Mouse (Mus musculus) stomach, postnatal 0 days (tissue): ENCODE measurements around the gene Bnc2. TPM values are rescaled to one million over a fixed set of nuclear protein-coding genes. Genes with fewer than 3 reads are reported as not detected.

Experiments
- ATAC-seq: fragments of 200-750 bp; cut with Nextera tagmentation; 2 replicates; pipeline ENCODE4 v1.8.0; 2017; ENCODE audit not compliant: low FRiP score, low TSS enrichment
- DNase-seq: peaks from one replicate; pipeline ENCODE4 v3.0.0-alpha.2; 2016; ENCODE audit warnings: low spot score
- H3K27ac ChIP-seq: fragments of 300-500 bp; sonication (generic); replicated peaks from 2 replicates; pipeline ENCODE4 v1.5.1; 2014; ENCODE audit warnings: mild to moderate bottlenecking, control low read depth
- H3K27me3 ChIP-seq: fragments of 300-500 bp; sonication (generic); 2 replicates; pipeline ENCODE4 v1.6.1; 2014; ENCODE audit warnings: low read length; ENCODE audit not compliant: control insufficient read depth, insufficient read depth
- H3K36me3 ChIP-seq: fragments of 300-500 bp; sonication (generic); 2 replicates; pipeline ENCODE4 v1.6.1; 2014; ENCODE audit warnings: low read length, mixed read lengths; ENCODE audit not compliant: control insufficient read depth, insufficient read depth
- H3K4me1 ChIP-seq: fragments of 300-500 bp; sonication (generic); replicated peaks from 2 replicates; pipeline ENCODE4 v1.6.1; 2014; ENCODE audit warnings: antibody characterized with exemption; ENCODE audit not compliant: control insufficient read depth, insufficient read depth
- H3K4me2 ChIP-seq: fragments of 300-500 bp; sonication (generic); replicated peaks from 2 replicates; pipeline ENCODE4 v1.6.1; 2014; ENCODE audit warnings: low read depth, mild to moderate bottlenecking, control low read depth, moderate library complexity
- H3K4me3 ChIP-seq: fragments of 300-500 bp; sonication (generic); 2 replicates; pipeline ENCODE4 v1.5.1; 2014; ENCODE audit warnings: low read depth, low read length, control low read depth
- H3K9ac ChIP-seq: fragments of 300-500 bp; sonication (generic); 2 replicates; pipeline ENCODE4 v1.6.1; 2014; ENCODE audit warnings: mild to moderate bottlenecking, low read length, control low read depth, mixed read lengths
- H3K9me3 ChIP-seq: fragments of 300-500 bp; sonication (generic); 2 replicates; pipeline ENCODE4 v1.6.1; 2016; ENCODE audit warnings: low read length; ENCODE audit not compliant: control insufficient read depth
- CTCF ChIP-seq: IDR thresholded peaks from 2 replicates; pipeline ENCODE4 v1.5.1; 2016; ENCODE audit warnings: antibody characterized with exemption, low read depth, mild to moderate bottlenecking, moderate library complexity
- EP300 ChIP-seq: optimal IDR thresholded peaks from 2 replicates; pipeline ENCODE3; 2016; ENCODE audit warnings: antibody characterized with exemption
- WGBS: fragments of 180-500 bp; shearing (Covaris S2); extraction: QIAGEN DNeasy Blood & Tissue Kit; methylation state at CpG from one replicate; pipeline ENCODE4 v1.1.7; 2014; 5-methylcytosine and 5-hydroxymethylcytosine counted together
- polyA plus RNA-seq: library from polyadenylated mRNA; unstranded; fragments of >200 nt; fragmentation: Nextera tagmentation; extraction: Ambion mirVana; gene quantifications from 2 replicates; pipeline ENCODE4 v1.2.1, GENCODE M21; 2015

Bnc2 gene
- polyA plus RNA-seq, 1 experiment from 2014 or later: 5.8 TPM

- WGBS: 62% methylated on average over 10 of the region's 10 CpGs
These were observed 445.7 kb downstream of the Bnc2 start for GRCm38 (mm10) chr4:84229189-84229960.

DNA sequence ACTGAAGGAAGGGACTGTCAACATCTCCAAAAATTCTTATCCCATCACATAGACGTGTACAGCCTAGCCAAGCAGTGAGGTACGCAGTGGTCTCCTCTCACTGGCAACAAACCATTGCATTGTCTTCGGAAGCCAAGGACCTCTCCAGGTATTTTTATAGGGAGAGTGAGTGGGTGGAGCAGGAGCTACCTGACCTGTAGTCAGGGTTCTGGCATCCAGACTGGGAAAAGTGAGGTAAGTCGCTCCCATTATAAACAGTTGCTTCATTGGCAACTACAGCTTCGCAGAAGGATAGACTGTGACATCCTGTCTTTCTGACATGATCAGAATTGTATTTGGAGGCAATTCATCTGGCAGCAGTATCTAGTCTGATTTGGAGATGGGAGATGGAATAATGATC, 446.5 kb downstream of the Bnc2 start:
- Histone ChIP-seq H3K4me3 (no peak overlapping the region), H3K27ac (no peak overlapping the region), H3K36me3 (no peaks in the 10 kb centered on the region), H3K9me3 (no peaks in the 10 kb centered on the region), H3K4me1 (no peaks in the 10 kb centered on the region), H3K27me3 (no peaks in the 10 kb centered on the region), H3K4me2 (no peak overlapping the region), H3K9ac (no peak overlapping the region)
- ATAC-seq (no peak), DNase-seq (no peak)
- TF ChIP-seq CTCF (no peak), EP300 (no peak)
- 84% methylated on average over 5 of the region's 5 CpGs for WGBS

More at GRCm38 (mm10) chr4:84229189-84229960, 445.7 kb downstream of the Bnc2 start:
- H3K4me3 ChIP-seq: no peak overlapping the region
- no peak overlapping the region for H3K9ac ChIP-seq
- ATAC-seq (no peak), DNase-seq (no peak)
- H3K4me1 ChIP-seq: no peaks in the 10 kb centered on the region
- H3K4me2 ChIP-seq: no peak overlapping the region
- H3K9me3 ChIP-seq: no peaks in the 10 kb centered on the region
- no peaks in the 10 kb centered on the region for H3K27me3 ChIP-seq
- no peaks in the 10 kb centered on the region for H3K36me3 ChIP-seq
- TF ChIP-seq CTCF: no peak
- TF ChIP-seq EP300: no peak
- H3K27ac ChIP-seq: no peak overlapping the region

Other genes with a start within 250 kb of the Bnc2 start
- 5.2 and 5.6 TPM in 2 replicates for gene Cntln, start 209.0 kb upstream of the Bnc2 start, polyA plus RNA-seq